In genomic region chr10:44699988-44700537, GRCm38 (mm10) we compare ENCODE assay signal across 30 mouse cellular contexts.
DNase-seq lines count a peak whose midpoint lies in the region; ATAC-seq and TF ChIP-seq lines count a peak whose summit lies in the region.
"Had no signal": no experiment of that assay in that cellular context is flagged by ENCODE, and none has a peak within 500 bp of the region (broad histone marks: within the 10 kb centered on the region; RNA-seq: fewer than 3 reads in every experiment).

No protein-coding gene starts in this region.

- H3K9ac ChIP-seq in liver, adult 2 months (ENCODE audit: low read depth, low read length), result no peak overlapping the region
- no peak overlapping the region for H3K9ac ChIP-seq in liver, embryonic 11.5 days (ENCODE audit: low read depth, low read length)
- no peak overlapping the region for H3K9ac ChIP-seq in liver, embryonic 16.5 days (ENCODE audit: low read depth, low read length)
- H3K9ac ChIP-seq: embryonic facial prominence, embryonic 13.5 days; heart, embryonic 12.5 days; hindbrain, embryonic 13.5 days; limb, embryonic 12.5 days; liver, embryonic 14.5 days; neural tube, embryonic 13.5 days had no signal

- no peak overlapping the region; the same call in 1 of the 2 replicates for H3K4me3 ChIP-seq in liver, adult 2 months (ENCODE audit: insufficient read depth, low read depth, low read length)
- no peak overlapping the region for H3K4me3 ChIP-seq in liver, embryonic 11.5 days (ENCODE audit: low read depth, low read length)
- no peak overlapping the region for H3K4me3 ChIP-seq in liver, embryonic 16.5 days (ENCODE audit: low read depth, low read length)
- H3K4me3 ChIP-seq in heart, embryonic 10.5 days, result no peak overlapping the region
- H3K4me3 ChIP-seq: embryonic facial prominence, embryonic 13.5 days; forebrain, embryonic 10.5 days; gastrocnemius, adult 2 months; heart, embryonic 12.5 days; hindbrain, embryonic 13.5 days; left cerebral cortex, adult 2 months; limb, embryonic 12.5 days; neural tube, embryonic 13.5 days had no signal

- peak; percentile 91 for DNase-seq in liver, adult 2 months (ENCODE audit: extremely low read depth, low read depth, low spot score)
- DNase-seq in liver, embryonic 11.5 days (ENCODE audit: low spot score), result no peak
- peak; percentile 33 for DNase-seq in ZHBTc4 (ENCODE audit: low read depth, low spot score)
- DNase-seq in embryo, embryonic 10 days (ENCODE audit: low spot score), result no peak
- DNase-seq in heart, embryonic 10.5 days (ENCODE audit: low spot score), result no peak
- DNase-seq: cerebellum, adult 8-10 months; cerebellum, postnatal 36 days; gastrocnemius, adult 2 months; gastrocnemius, postnatal 36 days; heart, adult 18-20 months; heart, postnatal 4 days; kidney, adult 9 months; kidney, postnatal 10 days; layer of hippocampus, adult 9-11 months; lung, postnatal 36 days; right cerebral cortex, postnatal 14 days had no signal

- ATAC-seq in liver, embryonic 11.5 days (replicated peaks; ENCODE audit: low FRiP score), result no peak; the same call in 1 of the 2 replicates
- peak; percentile 49 for ATAC-seq in liver, embryonic 16.5 days (ENCODE audit: low read depth)
- ATAC-seq: forebrain, embryonic 16.5 days; intestine, postnatal 0 days; midbrain, embryonic 16.5 days; Patski had no signal

- H3K4me1 ChIP-seq in liver, adult 2 months (ENCODE audit: control insufficient read depth, insufficient read depth, low read length), result peaks cover 19% of the 10 kb centered on the region; the same call in 1 of the 2 replicates
- H3K4me1 ChIP-seq in liver, embryonic 11.5 days (replicated peaks; ENCODE audit: control insufficient read depth, insufficient read depth, low read length), result no peaks in the 10 kb centered on the region
- H3K4me1 ChIP-seq in liver, embryonic 16.5 days (ENCODE audit: control insufficient read depth, low read depth, low read length), result peaks cover 6% of the 10 kb centered on the region
- H3K4me1 ChIP-seq in heart, embryonic 10.5 days, result no peaks in the 10 kb centered on the region
- H3K4me1 ChIP-seq: heart, embryonic 12.5 days; hindbrain, embryonic 13.5 days; neural tube, embryonic 13.5 days had no signal

- no peaks in the 10 kb centered on the region for H3K27me3 ChIP-seq in liver, adult 2 months (ENCODE audit: control insufficient read depth, insufficient read depth, low read length)
- no peaks in the 10 kb centered on the region for H3K27me3 ChIP-seq in liver, embryonic 11.5 days (replicated peaks; ENCODE audit: control insufficient read depth, insufficient read depth, low read length)
- no peaks in the 10 kb centered on the region for H3K27me3 ChIP-seq in liver, embryonic 16.5 days (ENCODE audit: control insufficient read depth, insufficient read depth, low read depth, low read length)
- no peaks in the 10 kb centered on the region for H3K27me3 ChIP-seq in heart, embryonic 10.5 days (ENCODE audit: insufficient read depth, poor library complexity, severe bottlenecking)
- H3K27me3 ChIP-seq: embryonic facial prominence, embryonic 13.5 days; heart, embryonic 12.5 days; hindbrain, embryonic 13.5 days; limb, embryonic 12.5 days; neural tube, embryonic 13.5 days; Patski had no signal

- H3K27ac ChIP-seq in liver, adult 2 months (replicated peaks; ENCODE audit: insufficient read depth, low read depth, low read length), result peak overlapping the region; percentile 34
- H3K27ac ChIP-seq in liver, embryonic 11.5 days (ENCODE audit: low read depth, low read length), result no peak overlapping the region
- 0 out of 2 replicates have a peak overlapping the region, but pooled peaks have one; percentile 36 for H3K27ac ChIP-seq in liver, embryonic 16.5 days (ENCODE audit: low read length)
- no peak overlapping the region for H3K27ac ChIP-seq in heart, embryonic 10.5 days
- H3K27ac ChIP-seq: embryonic facial prominence, embryonic 13.5 days; forebrain, embryonic 10.5 days; gastrocnemius, adult 2 months; hindbrain, embryonic 13.5 days; left cerebral cortex, adult 2 months; limb, embryonic 12.5 days; liver, embryonic 14.5 days; neural tube, embryonic 13.5 days had no signal

- no peaks in the 10 kb centered on the region for H3K79me2 ChIP-seq in liver, adult 2 months (ENCODE audit: control insufficient read depth, insufficient read depth, low read length)

- H3K36me3 ChIP-seq in liver, adult 2 months (ENCODE audit: control insufficient read depth, insufficient read depth, low read length), result no peaks in the 10 kb centered on the region
- H3K36me3 ChIP-seq in liver, embryonic 11.5 days (ENCODE audit: control insufficient read depth, insufficient read depth, low read length), result no peaks in the 10 kb centered on the region
- no peaks in the 10 kb centered on the region for H3K36me3 ChIP-seq in liver, embryonic 16.5 days (ENCODE audit: control insufficient read depth, insufficient read depth)
- H3K36me3 ChIP-seq in heart, embryonic 10.5 days, result no peaks in the 10 kb centered on the region
- H3K36me3 ChIP-seq: embryonic facial prominence, embryonic 13.5 days; forebrain, embryonic 10.5 days; heart, embryonic 12.5 days; hindbrain, embryonic 13.5 days; limb, embryonic 12.5 days; neural tube, embryonic 13.5 days had no signal

- no peaks in the 10 kb centered on the region for H3K9me3 ChIP-seq in liver, embryonic 11.5 days (ENCODE audit: control insufficient read depth, low read length)
- no peaks in the 10 kb centered on the region for H3K9me3 ChIP-seq in liver, embryonic 16.5 days (replicated peaks; ENCODE audit: control insufficient read depth, low read length)
- no peaks in the 10 kb centered on the region for H3K9me3 ChIP-seq in heart, embryonic 10.5 days
- H3K9me3 ChIP-seq: embryonic facial prominence, embryonic 13.5 days; forebrain, embryonic 10.5 days; heart, embryonic 12.5 days; hindbrain, embryonic 13.5 days; limb, embryonic 12.5 days; neural tube, embryonic 13.5 days had no signal

- no peak for TF ChIP-seq CTCF in liver, adult 2 months (IDR thresholded peaks at IDR 0.05; ENCODE audit: low read depth, low read length)

- WGBS in liver, adult 2 months, result 21% methylated on average over 11 of the region's 11 CpGs
- 80% methylated on average over 11 of the region's 11 CpGs for WGBS in liver, embryonic 11.5 days
- 68% methylated on average over 11 of the region's 11 CpGs for WGBS in liver, embryonic 16.5 days (ENCODE audit: insufficient replicate concordance)
- WGBS in heart, embryonic 10.5 days, result 82% methylated on average over 11 of the region's 11 CpGs

- TF ChIP-seq POLR2A in liver, adult 2 months (IDR thresholded peaks at IDR 0.05; ENCODE audit: extremely low read depth, insufficient read depth, low read length), result no peak

- H3K4me2 ChIP-seq in liver, embryonic 11.5 days, result no peak overlapping the region
- no peak overlapping the region for H3K4me2 ChIP-seq in liver, embryonic 16.5 days (ENCODE audit: low read depth, low read length)
- H3K4me2 ChIP-seq: embryonic facial prominence, embryonic 13.5 days; heart, embryonic 12.5 days; hindbrain, embryonic 13.5 days; limb, embryonic 12.5 days; midbrain, embryonic 11.5 days; neural tube, embryonic 13.5 days had no signal

Comparison
In these comparisons a context has a peak if more than half of its experiments do, and no peak if none do; other contexts are left out.
1. DNase-seq: peak in liver, adult 2 months (single experiment) and ZHBTc4 (single experiment); none in liver, embryonic 11.5 days (single experiment), embryo, embryonic 10 days (single experiment) and heart, embryonic 10.5 days (single experiment).
2. H3K27ac ChIP-seq: peak in liver, adult 2 months (single experiment) and liver, embryonic 16.5 days (single experiment); none in liver, embryonic 11.5 days (single experiment) and heart, embryonic 10.5 days (single experiment).